Mouse (Mus musculus): ENCODE measurements around the gene Neil1.

GRCm38 (mm10) chr9:57141417-57142353 lies 6.4 kb downstream of the Neil1 start:
- TF ChIP-seq CTCF (IDR thresholded peaks at IDR 0.05; ENCODE audit: low read depth) (no peak), EP300 (IDR thresholded peaks at IDR 0.05; ENCODE audit: low read depth) (no peak)
